Mouse (Mus musculus) gastrocnemius, postnatal 10 days (tissue): Measurements from ENCODE around the gene Vmn1r170. TPM values are rescaled to one million over a fixed set of nuclear protein-coding genes. Genes with fewer than 3 reads are reported as not detected.
"Not testable (repeated sequence)": the region's sequence is repeated elsewhere in the genome, so short reads cannot be mapped to it uniquely, and the experiment has no call there.

Source experiments
- DNase-seq: peaks from one replicate; pipeline ENCODE4 v3.0.0; 2021; ENCODE audit warnings: mixed read lengths
- long read RNA-seq, 2 experiments: library from polyadenylated mRNA; stranded (forward); transcript quantifications; one replicate each; pipeline ENCODE4 v2.0.0; 2021
- total RNA-seq, 2 experiments: library from RNA; stranded (reverse); gene quantifications; 2 replicates each; pipeline ENCODE4 v1.2.3; 2021

The Vmn1r170 gene
- not detected for total RNA-seq
- long read RNA-seq, experiment 1: 0 reads
- long read RNA-seq, experiment 2: 0 reads

GRCm38 (mm10) chr7:23605875-23606274 lies at the start of gene Vmn1r170:
Gene Vmn1r170, plus strand, starts transcription at chr7:23606175.
- not testable (repeated sequence) for DNase-seq

GRCm38 (mm10) chr7:23575226-23575625 lies 30.7 kb upstream of the Vmn1r170 start, which contains the start of gene Vmn1r169:
Gene Vmn1r169, plus strand, starts transcription at chr7:23575526.
- DNase-seq: not testable (repeated sequence)

- DNase-seq: no peak
These were observed 24.4 kb downstream of the Vmn1r170 start, which contains the start of gene Vmn1r171 for GRCm38 (mm10) chr7:23630422-23630821. Gene Vmn1r171, plus strand, starts transcription at chr7:23630722.

Other genes starting within 250 kb of the Vmn1r170 start
- under 1 TPM; 0.07 to 0.14 TPM for gene Nlrp5, start 220.3 kb upstream of the Vmn1r170 start, total RNA-seq
- not detected for gene Vmn1r167, start 99.0 kb upstream of the Vmn1r170 start, total RNA-seq
- not detected for gene Vmn1r168, start 66.4 kb upstream of the Vmn1r170 start, total RNA-seq
- not detected for gene Vmn1r169, start 30.6 kb upstream of the Vmn1r170 start, total RNA-seq
- gene Vmn1r171, start 24.5 kb downstream of the Vmn1r170 start, total RNA-seq: not detected
- not detected for gene Vmn1r172, start 52.1 kb downstream of the Vmn1r170 start, total RNA-seq
- not detected for gene Vmn1r173, start 94.5 kb downstream of the Vmn1r170 start, total RNA-seq
- gene Vmn1r174, start 146.1 kb downstream of the Vmn1r170 start, total RNA-seq: not detected
- not detected for gene Vmn1r175, start 204.5 kb downstream of the Vmn1r170 start, total RNA-seq
- gene Vmn1r176, start 231.2 kb downstream of the Vmn1r170 start, total RNA-seq: not detected